11 mouse cellular contexts compared by ENCODE assay signal in genomic region chr19:32626768-32627331, GRCm38 (mm10). TPM values are rescaled to one million over a fixed set of nuclear protein-coding genes. Genes with fewer than 3 reads are reported as not detected.
DNase-seq lines count a peak whose midpoint lies in the region; ATAC-seq lines count a peak whose summit lies in the region.
"Had no signal": no experiment of that assay in that cellular context is flagged by ENCODE, and none has a peak within 500 bp of the region (broad histone marks: within the 10 kb centered on the region; RNA-seq: fewer than 3 reads in every experiment).

No protein-coding gene starts in this region.

- DNase-seq in ovary, postnatal 36 days (ENCODE audit: low spot score), result peak; percentile 20
- no peak for DNase-seq in ovary, adult 18-20 months (ENCODE audit: low spot score)
- peak; percentile 32 for DNase-seq in kidney, postnatal 10 days
- peak; percentile 12 for DNase-seq in naive thymus-derived CD4-positive, alpha-beta T cell, adult 2 months (ENCODE audit: low read depth)
- no peak for DNase-seq in right cerebral cortex, postnatal 4 days
- DNase-seq in right cerebral cortex, postnatal 36 days (ENCODE audit: low spot score in 2 of 2), result no peak
- DNase-seq: adrenal gland, adult 8-10 months; spleen, adult 18-20 months had no signal

- no peak for ATAC-seq in inflammation-experienced regulatory T-cells, adult 6 months
- ATAC-seq in monocyte, adult 5-6 weeks (replicated peaks; ENCODE audit: insufficient number of reproducible peaks, low FRiP score, low TSS enrichment, poor library complexity, severe bottlenecking), result no peak
- ATAC-seq: midbrain, embryonic 13.5 days had no signal

RNA-seq across cellular contexts. Expression of gene Papss2, which starts 31.3 kb away (rescaled TPM):
- polyA plus RNA-seq in inflammation-experienced regulatory T-cells, adult 6 months (2017; shearing (Covaris generic)), result under 1 TPM; 0.30 to 0.39 (median 0.39) TPM
- 0.58 to 2.8 TPM (median 1.4 TPM) in 3 replicates for total RNA-seq in monocyte, adult 5-6 weeks (2017)

Comparison
In these comparisons a context has a peak if more than half of its experiments do, and no peak if none do; other contexts are left out.
1. DNase-seq: peak in ovary, postnatal 36 days (single experiment), kidney, postnatal 10 days (single experiment) and naive thymus-derived CD4-positive, alpha-beta T cell, adult 2 months (single experiment); none in ovary, adult 18-20 months (single experiment), right cerebral cortex, postnatal 4 days (single experiment) and right cerebral cortex, postnatal 36 days (0 of 2).